Mouse (Mus musculus) hindbrain, embryonic 15.5 days (tissue): ENCODE measurements around the gene Mms22l. TPM values are rescaled to one million over a fixed set of nuclear protein-coding genes. Genes with fewer than 3 reads are reported as not detected.

Source experiments
- ATAC-seq: fragments of 200-750 bp; cut with Nextera tagmentation; 2 replicates; pipeline ENCODE4 v1.8.0; 2017; ENCODE audit warnings: low read depth, moderate number of reproducible peaks, moderate TSS enrichment; ENCODE audit not compliant: low FRiP score
- H3K27ac ChIP-seq: fragments of 300-500 bp; sonication (generic); replicated peaks from 2 replicates; pipeline ENCODE4 v1.5.1; 2015; ENCODE audit warnings: mild to moderate bottlenecking, inconsistent platforms
- H3K27me3 ChIP-seq: fragments of 300-500 bp; sonication (generic); 2 replicates; pipeline ENCODE4 v1.6.1; 2015; ENCODE audit warnings: control low read depth, inconsistent platforms
- H3K36me3 ChIP-seq: fragments of 300-500 bp; sonication (generic); 2 replicates; pipeline ENCODE4 v1.6.1; 2015; ENCODE audit warnings: control low read depth, inconsistent platforms
- H3K4me1 ChIP-seq: fragments of 300-500 bp; sonication (generic); replicated peaks from 2 replicates; pipeline ENCODE4 v1.6.1; 2015; ENCODE audit warnings: control low read depth, inconsistent platforms
- H3K4me2 ChIP-seq: fragments of 300-500 bp; sonication (generic); 2 replicates; pipeline ENCODE4 v1.6.1; 2015; ENCODE audit warnings: moderate library complexity, mild to moderate bottlenecking, inconsistent platforms
- H3K4me3 ChIP-seq: fragments of 300-500 bp; sonication (generic); 2 replicates; pipeline ENCODE4 v1.5.1; 2015; ENCODE audit warnings: mild to moderate bottlenecking, inconsistent platforms
- H3K9ac ChIP-seq: fragments of 300-500 bp; sonication (generic); 2 replicates; pipeline ENCODE4 v1.6.1; 2015; ENCODE audit warnings: inconsistent platforms
- H3K9me3 ChIP-seq: fragments of 300-500 bp; sonication (generic); 2 replicates; pipeline ENCODE4 v1.6.1; 2016; ENCODE audit warnings: control low read depth, inconsistent platforms
- WGBS: fragments of 180-500 bp; shearing (Covaris S2); methylation state at CpG from one replicate; pipeline ENCODE4 v1.1.7; 2015; 5-methylcytosine and 5-hydroxymethylcytosine counted together
- polyA plus RNA-seq: library from polyadenylated mRNA; unstranded; fragments of >200 nt; fragmentation: Nextera tagmentation; extraction: Ambion mirVana; gene quantifications from 2 replicates; pipeline ENCODE4 v1.2.1, GENCODE M21; 2015

Mms22l gene
- polyA plus RNA-seq, 1 experiment from 2014 or later, result 6.8 TPM

GRCm38 (mm10) chr4:24577594-24577993, 81.3 kb downstream of the Mms22l start:
- 96% methylated on average over 5 of the region's 5 CpGs for WGBS
- H3K27ac ChIP-seq, result no peak overlapping the region
- no peaks in the 10 kb centered on the region for H3K4me1 ChIP-seq
- H3K27me3 ChIP-seq, result no peaks in the 10 kb centered on the region
- no peak overlapping the region for H3K4me2 ChIP-seq
- H3K9ac ChIP-seq, result no peak overlapping the region
- no peak overlapping the region for H3K4me3 ChIP-seq
- no peaks in the 10 kb centered on the region for H3K36me3 ChIP-seq
- H3K9me3 ChIP-seq, result no peaks in the 10 kb centered on the region
- no peak for ATAC-seq

DNA sequence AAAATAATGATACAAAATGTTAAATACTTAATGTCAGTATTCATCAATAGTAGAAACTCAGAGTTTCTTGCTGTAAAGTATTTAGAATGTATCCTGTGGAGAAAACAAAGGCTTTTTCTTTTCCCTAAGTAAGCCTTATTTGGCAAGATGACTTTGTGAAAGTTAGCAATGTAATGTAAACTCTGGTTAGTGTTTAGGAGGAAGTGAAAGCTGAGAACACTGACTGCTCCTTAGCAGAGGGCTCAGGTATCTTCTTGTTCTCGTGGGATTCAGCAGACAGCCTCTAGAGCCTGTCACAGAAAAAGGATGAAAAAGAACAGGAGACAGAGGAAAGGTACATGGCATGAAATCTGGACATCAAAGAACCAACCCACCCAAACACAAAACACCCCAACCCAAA, 86.0 kb downstream of the Mms22l start:
- H3K9me3 ChIP-seq, result no peaks in the 10 kb centered on the region

GRCm38 (mm10) chr4:24583997-24584396, 87.7 kb downstream of the Mms22l start:
- H3K4me3 ChIP-seq, result no peak overlapping the region
- no peak for ATAC-seq
- H3K27me3 ChIP-seq, result no peaks in the 10 kb centered on the region
- no peak overlapping the region for H3K9ac ChIP-seq
- H3K27ac ChIP-seq, result no peak overlapping the region
- no peaks in the 10 kb centered on the region for H3K4me1 ChIP-seq
- 71% methylated on average over 3 of the region's 3 CpGs for WGBS
- H3K4me2 ChIP-seq, result no peak overlapping the region
- H3K36me3 ChIP-seq, result no peaks in the 10 kb centered on the region
- no peaks in the 10 kb centered on the region for H3K9me3 ChIP-seq

More for the DNA sequence above, 86.0 kb downstream of the Mms22l start:
- WGBS, result 66% methylated on average over 1 of the region's 1 CpGs
- Histone ChIP-seq H3K36me3 (no peaks in the 10 kb centered on the region), H3K27me3 (no peaks in the 10 kb centered on the region), H3K4me1 (no peaks in the 10 kb centered on the region), H3K4me2 (no peak overlapping the region), H3K27ac (no peak overlapping the region), H3K9ac (no peak overlapping the region), H3K4me3 (no peak overlapping the region)
- no peak for ATAC-seq

DNA sequence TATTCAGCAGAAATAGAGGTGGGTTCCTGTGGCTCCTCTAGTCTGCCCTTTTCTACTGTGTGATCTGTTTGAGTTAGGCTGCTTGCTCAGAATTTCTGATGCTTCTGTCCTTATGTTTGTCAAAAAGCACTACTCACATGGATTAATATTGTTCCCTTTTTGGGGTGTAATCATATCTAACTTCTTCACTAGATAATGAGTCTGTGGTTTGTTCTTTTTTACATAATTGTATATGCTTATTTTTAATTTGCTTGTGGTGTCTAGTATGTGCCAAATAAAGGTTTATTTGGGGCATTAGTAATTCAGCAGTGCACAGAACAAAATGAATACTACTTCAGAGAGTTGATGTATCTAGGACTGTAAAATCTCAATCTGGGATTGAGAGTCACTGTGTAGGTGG, 98.6 kb downstream of the Mms22l start:
- ATAC-seq, result no peak
- Histone ChIP-seq H3K4me1 (no peaks in the 10 kb centered on the region), H3K27ac (no peak overlapping the region), H3K36me3 (no peaks in the 10 kb centered on the region), H3K4me2 (no peak overlapping the region), H3K4me3 (no peak overlapping the region), H3K9ac (no peak overlapping the region), H3K27me3 (no peaks in the 10 kb centered on the region), H3K9me3 (no peaks in the 10 kb centered on the region)

GRCm38 (mm10) chr4:24596942-24597611, 100.8 kb downstream of the Mms22l start:
- Histone ChIP-seq H3K36me3 (no peaks in the 10 kb centered on the region), H3K4me2 (no peak overlapping the region), H3K4me1 (no peaks in the 10 kb centered on the region), H3K27me3 (no peaks in the 10 kb centered on the region), H3K27ac (no peak overlapping the region), H3K9ac (no peak overlapping the region), H3K4me3 (no peak overlapping the region), H3K9me3 (no peaks in the 10 kb centered on the region)
- no peak for ATAC-seq
- whole genome bisulfite sequencing, result 91% methylated on average over 6 of the region's 6 CpGs

DNA sequence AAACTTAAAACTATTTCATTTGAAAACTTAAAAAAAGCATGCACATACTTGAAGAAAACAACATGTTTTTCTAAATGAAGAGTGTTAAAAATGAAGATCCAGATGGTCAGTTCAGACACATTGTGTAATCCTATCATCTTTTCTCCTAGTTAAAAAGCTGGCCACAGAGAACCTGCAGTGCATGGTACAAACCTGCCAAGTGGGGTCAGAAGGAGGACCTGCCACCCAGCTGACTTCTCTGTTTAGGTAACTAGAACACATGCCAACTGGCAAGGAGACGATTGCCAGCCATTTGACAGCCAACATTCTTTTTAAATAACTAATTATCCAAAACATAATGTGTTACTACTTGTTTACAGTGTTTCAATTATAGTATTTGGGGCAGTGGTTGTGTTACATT, 102.4 kb downstream of the Mms22l start:
- Histone ChIP-seq H3K9ac (no peak overlapping the region), H3K4me2 (no peak overlapping the region), H3K4me3 (no peak overlapping the region), H3K36me3 (no peaks in the 10 kb centered on the region), H3K27me3 (no peaks in the 10 kb centered on the region), H3K9me3 (no peaks in the 10 kb centered on the region), H3K27ac (no peak overlapping the region), H3K4me1 (no peaks in the 10 kb centered on the region)
- no peak for ATAC-seq
- 74% methylated on average over 1 of the region's 1 CpGs for WGBS

GRCm38 (mm10) chr4:24601711-24602110, 105.5 kb downstream of the Mms22l start:
- no peak for ATAC-seq
- H3K4me2 ChIP-seq, result no peak overlapping the region
- no peak overlapping the region for H3K4me3 ChIP-seq
- no peak overlapping the region for H3K9ac ChIP-seq
- H3K36me3 ChIP-seq, result no peaks in the 10 kb centered on the region
- H3K27ac ChIP-seq, result no peak overlapping the region
- no peaks in the 10 kb centered on the region for H3K4me1 ChIP-seq
- 86% methylated on average over 6 of the region's 6 CpGs for whole genome bisulfite sequencing
- no peaks in the 10 kb centered on the region for H3K9me3 ChIP-seq
- H3K27me3 ChIP-seq, result no peaks in the 10 kb centered on the region

GRCm38 (mm10) chr4:24609085-24609484, 112.8 kb downstream of the Mms22l start:
- ATAC-seq, result no peak
- Histone ChIP-seq H3K27ac (no peak overlapping the region), H3K9me3 (no peaks in the 10 kb centered on the region), H3K27me3 (no peaks in the 10 kb centered on the region), H3K36me3 (no peaks in the 10 kb centered on the region), H3K4me2 (no peak overlapping the region), H3K4me3 (no peak overlapping the region), H3K4me1 (no peaks in the 10 kb centered on the region), H3K9ac (no peak overlapping the region)
- WGBS, result 88% methylated on average over 3 of the region's 3 CpGs

- WGBS, result 97% methylated on average over 2 of the region's 2 CpGs
- H3K4me2 ChIP-seq, result no peak overlapping the region
- H3K9me3 ChIP-seq, result no peaks in the 10 kb centered on the region
- H3K27me3 ChIP-seq, result no peaks in the 10 kb centered on the region
- no peak overlapping the region for H3K4me3 ChIP-seq
- H3K27ac ChIP-seq, result no peak overlapping the region
- H3K9ac ChIP-seq, result no peak overlapping the region
- ATAC-seq, result no peak
- H3K36me3 ChIP-seq, result no peaks in the 10 kb centered on the region
- H3K4me1 ChIP-seq, result no peaks in the 10 kb centered on the region
These were observed 113.3 kb downstream of the Mms22l start for GRCm38 (mm10) chr4:24609564-24609963.

DNA sequence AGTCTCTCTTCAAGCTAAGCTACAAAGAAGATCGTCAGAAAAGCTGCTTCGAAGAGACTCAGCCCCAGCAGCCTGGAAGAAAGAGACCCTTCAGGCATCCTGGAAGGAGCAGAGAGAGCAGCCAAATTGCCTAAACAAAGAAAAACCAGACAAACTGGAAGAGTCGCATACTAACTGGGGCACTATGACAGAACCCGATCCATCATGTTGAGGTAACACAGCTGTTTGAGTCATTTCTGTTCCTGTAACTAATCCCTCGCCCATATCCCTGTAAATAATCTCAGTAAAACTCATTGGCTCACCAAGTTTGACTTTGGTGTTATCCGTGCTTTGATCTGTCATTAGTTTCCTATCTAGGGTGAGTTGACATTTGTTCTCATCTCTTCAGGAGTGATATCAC, 123.8 kb downstream of the Mms22l start:
- Histone ChIP-seq H3K9me3 (no peaks in the 10 kb centered on the region), H3K27ac (no peak overlapping the region), H3K4me3 (no peak overlapping the region), H3K27me3 (no peaks in the 10 kb centered on the region), H3K4me1 (0 out of 2 replicates have a peak, but pooled peaks cover 3% of the 10 kb centered on the region), H3K36me3 (peaks cover 3% of the 10 kb centered on the region; the same call in 1 of the 2 replicates), H3K9ac (no peak overlapping the region), H3K4me2 (no peak overlapping the region)
- ATAC-seq, result no peak
- WGBS, result 83% methylated on average over 6 of the region's 6 CpGs

DNA sequence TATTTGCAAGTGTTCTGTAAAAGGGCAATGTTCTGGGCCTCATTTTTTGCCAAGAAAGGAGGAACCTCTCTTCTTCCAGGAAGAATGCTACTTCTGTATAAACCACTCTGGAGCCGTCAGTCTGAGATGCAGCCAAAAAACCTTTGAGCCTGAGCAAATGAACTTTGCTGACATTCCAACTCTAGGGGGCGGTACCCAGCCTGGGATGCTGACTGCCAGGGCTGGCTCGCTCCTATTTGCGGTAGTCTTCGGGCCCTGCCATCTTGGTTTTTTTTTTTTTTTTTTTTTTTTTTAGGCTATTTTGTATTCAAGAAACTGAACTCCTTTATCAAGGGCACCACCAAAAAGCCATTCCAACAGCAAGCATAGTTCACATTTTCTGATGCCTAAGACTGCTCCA, 124.2 kb downstream of the Mms22l start:
- no peak overlapping the region for H3K4me2 ChIP-seq
- WGBS, result 85% methylated on average over 5 of the region's 5 CpGs
- H3K27me3 ChIP-seq, result no peaks in the 10 kb centered on the region
- H3K36me3 ChIP-seq, result peaks cover 3% of the 10 kb centered on the region; the same call in 1 of the 2 replicates
- H3K27ac ChIP-seq, result no peak overlapping the region
- no peak for ATAC-seq
- H3K9ac ChIP-seq, result no peak overlapping the region
- no peak overlapping the region for H3K4me3 ChIP-seq
- 0 out of 2 replicates have a peak, but pooled peaks cover 3% of the 10 kb centered on the region for H3K4me1 ChIP-seq
- no peaks in the 10 kb centered on the region for H3K9me3 ChIP-seq

GRCm38 (mm10) chr4:24621422-24622187, 125.4 kb downstream of the Mms22l start:
- Histone ChIP-seq H3K27me3 (no peaks in the 10 kb centered on the region), H3K4me2 (no peak overlapping the region), H3K4me1 (0 out of 2 replicates have a peak, but pooled peaks cover 3% of the 10 kb centered on the region), H3K27ac (no peak overlapping the region), H3K9me3 (no peaks in the 10 kb centered on the region), H3K9ac (no peak overlapping the region), H3K36me3 (peaks cover 1% of the 10 kb centered on the region; the same call in 1 of the 2 replicates), H3K4me3 (no peak overlapping the region)
- peak; percentile 55; the same call in 1 of the 2 replicates for ATAC-seq
- 62% methylated on average over 9 of the region's 9 CpGs for WGBS
